Mouse (Mus musculus) myocyte (in vitro differentiated cells): ENCODE results near the gene Ophn1. TPM values are rescaled to one million over a fixed set of nuclear protein-coding genes. Genes with fewer than 3 reads are reported as not detected.

Experiments
- H3K27me3 ChIP-seq: one replicate; pipeline ENCODE4 v1.6.1; 2011; ENCODE audit not compliant: control insufficient read depth, insufficient read depth, insufficient read length
- H3K36me3 ChIP-seq: one replicate; pipeline ENCODE4 v1.6.1; 2011; ENCODE audit not compliant: control insufficient read depth, insufficient read depth
- H3K4me2 ChIP-seq: one replicate; pipeline ENCODE4 v1.6.1; 2011; ENCODE audit warnings: low read depth, control low read depth
- H3K4me3 ChIP-seq: one replicate; pipeline ENCODE4 v1.5.1; 2011; ENCODE audit warnings: mild to moderate bottlenecking, control low read depth, moderate library complexity
- H3K79me2 ChIP-seq: one replicate; pipeline ENCODE4 v1.6.1; 2011; ENCODE audit not compliant: control insufficient read depth, insufficient read depth
- H3ac ChIP-seq: one replicate; pipeline ENCODE4 v1.6.1; 2011; ENCODE audit not compliant: control insufficient read depth, insufficient read length
- CEBPB ChIP-seq: IDR thresholded peaks from 2 replicates; pipeline ENCODE4 v1.6.1; 2011; ENCODE audit warnings: mild to moderate bottlenecking, moderate library complexity; ENCODE audit not compliant: poor library complexity, insufficient read depth, severe bottlenecking
- E2F4 ChIP-seq: IDR thresholded peaks from one replicate; pipeline ENCODE4 v1.6.1; 2011; ENCODE audit warnings: mild to moderate bottlenecking, control low read depth, moderate library complexity; ENCODE audit not compliant: insufficient read depth
- MAX ChIP-seq: IDR thresholded peaks from one replicate; pipeline ENCODE4 v1.6.1; 2011; ENCODE audit warnings: low read depth, mild to moderate bottlenecking, control low read depth
- MYOD1 ChIP-seq, 3 experiments: IDR thresholded peaks; one replicate each; pipeline ENCODE4 v1.6.1; 2011; ENCODE audit warnings: control low read depth in 2 of 3, low read depth in 2 of 3, mild to moderate bottlenecking in 2 of 3, moderate library complexity in 1 of 3; ENCODE audit not compliant: insufficient read length in 2 of 3, control insufficient read depth in 1 of 3
- MYOG ChIP-seq, 3 experiments: IDR thresholded peaks; one replicate each; pipeline ENCODE4 v1.6.1; 2011; ENCODE audit warnings: control low read depth in 2 of 3, low read depth in 2 of 3, mild to moderate bottlenecking in 2 of 3; ENCODE audit not compliant: insufficient read length in 2 of 3, control insufficient read depth in 1 of 3, insufficient read depth in 1 of 3
- POLR2A ChIP-seq: IDR thresholded peaks from one replicate; pipeline ENCODE4 v1.6.1; 2011; ENCODE audit warnings: low read depth, mild to moderate bottlenecking, control low read depth, moderate library complexity; ENCODE audit not compliant: insufficient read length
- POLR2AphosphoS2 ChIP-seq: IDR thresholded peaks from one replicate; pipeline ENCODE4 v1.6.1; 2011; ENCODE audit warnings: low read depth, control low read depth; ENCODE audit not compliant: insufficient read length
- REST ChIP-seq: IDR thresholded peaks from one replicate; pipeline ENCODE4 v1.6.1; 2011; ENCODE audit warnings: mild to moderate bottlenecking, control low read depth, moderate library complexity; ENCODE audit not compliant: insufficient read depth, insufficient read length
- SRF ChIP-seq: IDR thresholded peaks from one replicate; pipeline ENCODE4 v1.6.1; 2011; ENCODE audit warnings: low read depth; ENCODE audit not compliant: control insufficient read depth, insufficient read length
- TCF12 ChIP-seq: IDR thresholded peaks from one replicate; pipeline ENCODE4 v1.6.1; 2011; ENCODE audit warnings: mild to moderate bottlenecking, control low read depth; ENCODE audit not compliant: poor library complexity, insufficient read depth, severe bottlenecking
- TCF3 ChIP-seq: IDR thresholded peaks from one replicate; pipeline ENCODE4 v1.6.1; 2011; ENCODE audit warnings: low read depth, control low read depth; ENCODE audit not compliant: insufficient read length
- USF1 ChIP-seq: IDR thresholded peaks from one replicate; pipeline ENCODE4 v1.6.1; 2011; ENCODE audit warnings: low read depth, mild to moderate bottlenecking, control low read depth, moderate library complexity
- polyA plus RNA-seq: library from polyadenylated mRNA; unstranded; fragments of >200 nt; fragmentation: generic; extraction: Trizol; gene quantifications from one replicate; pipeline ENCODE4 v1.2.1, GENCODE M21; 2012; ENCODE audit warnings: missing spikeins

The Ophn1 gene
- polyA plus RNA-seq, 1 experiment, result 3.6 TPM

- Histone ChIP-seq H3K4me3 (no peak overlapping the region), H3ac (no peak overlapping the region), H3K4me2 (no peak overlapping the region), H3K79me2 (no peaks in the 10 kb centered on the region), H3K36me3 (no peaks in the 10 kb centered on the region), H3K27me3 (no peaks in the 10 kb centered on the region)
- TF ChIP-seq TCF3, result no peak
- TF ChIP-seq E2F4, result no peak
- no peak for TF ChIP-seq SRF
- no peak for TF ChIP-seq POLR2A
- TF ChIP-seq REST, result no peak
- TF ChIP-seq MYOD1 (IDR thresholded peaks at IDR 0.05; ENCODE audit: control insufficient read depth in 1 of 3, insufficient read length in 2 of 3, low read depth in 2 of 3), result no peak
Measured at GRCm38 (mm10) chrX:98919423-98919822, 28.6 kb upstream of the Ophn1 start.

- TF ChIP-seq MAX, result no peak
Measured at GRCm38 (mm10) chrX:98908910-98909309, 18.1 kb upstream of the Ophn1 start.

DNA sequence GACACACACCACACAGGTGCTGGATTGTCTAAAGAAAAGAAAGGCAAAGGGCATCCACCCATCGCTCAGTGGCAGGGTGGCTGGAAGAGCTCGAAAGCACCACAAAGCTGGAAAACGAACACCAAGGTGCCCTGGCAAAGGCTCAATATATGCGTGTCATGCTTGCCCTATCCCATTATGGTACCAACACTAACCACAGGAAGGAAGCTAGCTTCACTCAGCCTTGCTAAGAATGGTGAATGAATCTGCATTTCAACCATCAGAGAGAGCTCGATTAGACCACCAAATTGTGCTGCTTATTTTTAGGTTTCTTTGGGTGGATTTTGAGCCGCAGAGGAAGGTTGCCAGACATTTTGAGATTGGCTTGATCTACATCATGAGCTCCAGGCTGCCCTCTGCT is 13.4 kb upstream of the Ophn1 start:
- Histone ChIP-seq H3K4me3 (no peak overlapping the region), H3K36me3 (no peaks in the 10 kb centered on the region), H3K4me2 (no peak overlapping the region), H3ac (no peak overlapping the region), H3K27me3 (no peaks in the 10 kb centered on the region), H3K79me2 (no peaks in the 10 kb centered on the region)
- TF ChIP-seq USF1 (no peak), SRF (no peak), MAX (no peak), E2F4 (no peak), MYOG (IDR thresholded peaks at IDR 0.05; ENCODE audit: control insufficient read depth in 1 of 3, insufficient read depth in 1 of 3, insufficient read length in 2 of 3, low read depth in 2 of 3) (no peak), MYOD1 (IDR thresholded peaks at IDR 0.05; ENCODE audit: control insufficient read depth in 1 of 3, insufficient read length in 2 of 3, low read depth in 2 of 3) (no peak), TCF3 (no peak), CEBPB (no peak), REST (no peak), TCF12 (no peak), POLR2A (no peak), POLR2AphosphoS2 (no peak)

More at GRCm38 (mm10) chrX:98908910-98909309, 18.1 kb upstream of the Ophn1 start:
- no peak overlapping the region for H3K4me3 ChIP-seq
- H3K4me2 ChIP-seq, result no peak overlapping the region
- no peaks in the 10 kb centered on the region for H3K79me2 ChIP-seq
- no peaks in the 10 kb centered on the region for H3K36me3 ChIP-seq
- no peak overlapping the region for H3ac ChIP-seq
- no peaks in the 10 kb centered on the region for H3K27me3 ChIP-seq

DNA sequence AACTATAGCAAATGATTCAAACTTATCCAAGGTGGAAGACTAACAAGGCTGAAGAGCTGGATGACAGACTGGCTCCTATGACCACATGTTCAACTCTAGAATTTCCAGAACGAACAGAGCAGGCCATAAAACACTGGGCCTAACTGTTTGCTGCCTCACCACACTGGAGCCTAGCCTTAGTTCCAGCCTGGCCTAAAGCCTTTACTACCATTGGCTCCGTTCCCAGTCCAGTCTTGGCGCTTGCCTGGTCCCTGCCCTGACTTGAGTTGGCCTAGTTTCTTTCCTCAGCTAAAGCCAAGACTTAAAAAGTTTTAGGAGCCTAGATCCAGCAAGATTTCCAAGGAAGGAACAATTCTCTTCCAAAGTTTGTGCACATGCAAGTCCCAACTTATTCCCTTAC is 7.5 kb upstream of the Ophn1 start:
- Histone ChIP-seq H3K79me2 (no peaks in the 10 kb centered on the region), H3K4me2 (no peak overlapping the region), H3ac (no peak overlapping the region), H3K27me3 (no peaks in the 10 kb centered on the region), H3K4me3 (no peak overlapping the region), H3K36me3 (no peaks in the 10 kb centered on the region)
- TF ChIP-seq MYOG (IDR thresholded peaks at IDR 0.05; ENCODE audit: control insufficient read depth in 1 of 3, insufficient read depth in 1 of 3, insufficient read length in 2 of 3, low read depth in 2 of 3) (no peak), POLR2A (no peak), MAX (no peak), TCF3 (no peak), CEBPB (no peak), E2F4 (no peak), REST (no peak), MYOD1 (IDR thresholded peaks at IDR 0.05; ENCODE audit: control insufficient read depth in 1 of 3, insufficient read length in 2 of 3, low read depth in 2 of 3) (no peak), USF1 (no peak), POLR2AphosphoS2 (no peak), SRF (no peak), TCF12 (no peak)

DNA sequence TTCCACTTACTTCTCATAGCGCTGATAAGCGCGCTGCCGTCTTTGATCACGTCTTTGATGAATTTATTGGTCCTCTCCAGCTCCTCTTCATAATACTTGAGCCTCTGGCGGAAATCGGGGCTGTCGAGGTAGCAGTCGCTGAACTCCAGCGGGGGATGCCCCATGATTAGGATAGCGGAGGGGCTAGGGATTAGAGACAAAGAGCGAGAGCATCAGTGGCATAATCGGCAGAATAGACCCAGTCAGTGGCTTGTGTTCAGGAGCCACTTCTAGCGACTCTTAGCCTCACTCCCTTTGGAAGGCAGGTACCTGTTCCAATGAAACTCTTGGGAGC is 786 bp downstream of the Ophn1 start:
- H3K4me3 ChIP-seq, result peak overlapping the region; percentile 26

More for the DNA sequence above, 786 bp downstream of the Ophn1 start:
- Histone ChIP-seq H3K27me3 (no peaks in the 10 kb centered on the region), H3K79me2 (no peaks in the 10 kb centered on the region), H3ac (no peak overlapping the region), H3K4me2 (peak overlapping the region; percentile 42), H3K36me3 (no peaks in the 10 kb centered on the region)
- TF ChIP-seq POLR2AphosphoS2 (no peak), MYOG (IDR thresholded peaks at IDR 0.05; ENCODE audit: control insufficient read depth in 1 of 3, insufficient read depth in 1 of 3, insufficient read length in 2 of 3, low read depth in 2 of 3) (no peak), SRF (no peak), POLR2A (no peak), REST (no peak), TCF12 (no peak), CEBPB (no peak), USF1 (no peak), E2F4 (no peak), TCF3 (no peak), MAX (no peak), MYOD1 (IDR thresholded peaks at IDR 0.05; ENCODE audit: control insufficient read depth in 1 of 3, insufficient read length in 2 of 3, low read depth in 2 of 3) (no peak)
